Mouse (Mus musculus) forebrain, embryonic 10.5 days (tissue): ENCODE data around the gene Lcn9. TPM values are rescaled to one million over a fixed set of nuclear protein-coding genes. Genes with fewer than 3 reads are reported as not detected.

Experiments used
- DNase-seq: peaks from one replicate; pipeline ENCODE4 v3.0.0-alpha.2; 2017; ENCODE audit warnings: low spot score; ENCODE audit errors: extremely low spot score
- H3K27ac ChIP-seq: fragments of 300-500 bp; sonication (generic); 2 replicates; pipeline ENCODE4 v1.5.1; 2016; ENCODE audit warnings: mild to moderate bottlenecking
- H3K27me3 ChIP-seq: fragments of 300-500 bp; sonication (generic); 2 replicates; pipeline ENCODE4 v1.6.1; 2016; ENCODE audit warnings: mild to moderate bottlenecking; ENCODE audit not compliant: poor library complexity, severe bottlenecking
- H3K36me3 ChIP-seq: fragments of 300-500 bp; sonication (generic); replicated peaks from 2 replicates; pipeline ENCODE4 v1.6.1; 2016; ENCODE audit warnings: mild to moderate bottlenecking, moderate library complexity
- H3K4me1 ChIP-seq: fragments of 300-500 bp; sonication (generic); 2 replicates; pipeline ENCODE4 v1.6.1; 2016
- H3K4me3 ChIP-seq: fragments of 300-500 bp; sonication (generic); 2 replicates; pipeline ENCODE4 v1.5.1; 2016; ENCODE audit warnings: mild to moderate bottlenecking, moderate library complexity
- H3K9me3 ChIP-seq: fragments of 300-500 bp; sonication (generic); 2 replicates; pipeline ENCODE4 v1.6.1; 2016; ENCODE audit warnings: mild to moderate bottlenecking, moderate library complexity
- WGBS: fragments of 180-500 bp; shearing (Covaris S2); methylation state at CpG from one replicate; pipeline ENCODE4 v1.1.7; 2016; 5-methylcytosine and 5-hydroxymethylcytosine counted together
- polyA plus RNA-seq: library from polyadenylated mRNA; unstranded; fragments of >200 nt; fragmentation: Nextera tagmentation; extraction: Ambion mirVana; gene quantifications from 2 replicates; pipeline ENCODE4 v1.2.1, GENCODE M21; 2016

Lcn9 gene
- polyA plus RNA-seq: not detected in 2 replicates

GRCm38 (mm10) chr2:25822806-25823205 lies at the start of gene Lcn9:
Lcn9 (plus strand) TSS chr2:25823153.
- no peak within 1 kb of the TSS for H3K27ac ChIP-seq
- no peaks in the 10 kb centered on the region for H3K4me1 ChIP-seq
- DNase-seq: no peak
- H3K4me3 ChIP-seq: no peak within 1 kb of the TSS
- H3K27me3 ChIP-seq: no peaks in the 10 kb centered on the region
- WGBS: 88% methylated on average over 1 of the region's 1 CpGs
- H3K36me3 ChIP-seq: no peaks in the 10 kb centered on the region
- no peaks in the 10 kb centered on the region for H3K9me3 ChIP-seq

GRCm38 (mm10) chr2:25773507-25773906 lies 49.4 kb upstream of the Lcn9 start:
- DNase-seq: no peak
- Histone ChIP-seq H3K4me1 (no peaks in the 10 kb centered on the region), H3K27me3 (no peaks in the 10 kb centered on the region), H3K36me3 (no peaks in the 10 kb centered on the region), H3K9me3 (no peaks in the 10 kb centered on the region), H3K4me3 (no peak overlapping the region), H3K27ac (no peak overlapping the region)
- 89% methylated on average over 2 of the region's 2 CpGs for WGBS

- DNase-seq: no peak
- H3K4me1 ChIP-seq: no peaks in the 10 kb centered on the region
- H3K27ac ChIP-seq: no peak overlapping the region
- H3K36me3 ChIP-seq: no peaks in the 10 kb centered on the region
- H3K4me3 ChIP-seq: no peak overlapping the region
- 84% methylated on average over 2 of the region's 2 CpGs for WGBS
- H3K27me3 ChIP-seq: no peaks in the 10 kb centered on the region
- H3K9me3 ChIP-seq: no peaks in the 10 kb centered on the region
Measured at GRCm38 (mm10) chr2:25774640-25775039, 48.3 kb upstream of the Lcn9 start.

- Histone ChIP-seq H3K4me1 (no peaks in the 10 kb centered on the region), H3K4me3 (no peak overlapping the region), H3K36me3 (no peaks in the 10 kb centered on the region), H3K27ac (no peak overlapping the region), H3K9me3 (no peaks in the 10 kb centered on the region), H3K27me3 (no peaks in the 10 kb centered on the region)
- 58% methylated on average over 3 of the region's 3 CpGs for WGBS
- no peak for DNase-seq
Measured at GRCm38 (mm10) chr2:25775991-25776390, 47.0 kb upstream of the Lcn9 start.

- 93% methylated on average over 1 of the region's 1 CpGs for WGBS
- no peak within 1 kb of the TSS for H3K27ac ChIP-seq
- no peaks in the 10 kb centered on the region for H3K9me3 ChIP-seq
- no peak within 1 kb of the TSS for H3K4me3 ChIP-seq
- H3K27me3 ChIP-seq: no peaks in the 10 kb centered on the region
- no peak for DNase-seq
- H3K4me1 ChIP-seq: no peaks in the 10 kb centered on the region
- no peaks in the 10 kb centered on the region for H3K36me3 ChIP-seq
Measured at GRCm38 (mm10) chr2:25776717-25777116, 46.2 kb upstream of the Lcn9 start, which contains the start of gene Lcn11. Lcn11 (plus strand) TSS chr2:25777017.

GRCm38 (mm10) chr2:25779076-25779475 lies 43.9 kb upstream of the Lcn9 start:
- DNase-seq: no peak
- Histone ChIP-seq H3K9me3 (no peaks in the 10 kb centered on the region), H3K36me3 (no peaks in the 10 kb centered on the region), H3K27me3 (no peaks in the 10 kb centered on the region), H3K4me1 (no peaks in the 10 kb centered on the region), H3K4me3 (no peak overlapping the region), H3K27ac (no peak overlapping the region)
- WGBS: 93% methylated on average over 9 of the region's 9 CpGs

- 76% methylated on average over 4 of the region's 4 CpGs for WGBS
Measured at GRCm38 (mm10) chr2:25780921-25781320, 42.0 kb upstream of the Lcn9 start.

GRCm38 (mm10) chr2:25781957-25782356 lies 41.0 kb upstream of the Lcn9 start, which contains the start of gene Gm13539:
Gm13539 (plus strand) TSS chr2:25782257.
- no peak for DNase-seq
- H3K36me3 ChIP-seq: no peaks in the 10 kb centered on the region
- H3K4me3 ChIP-seq: no peak within 1 kb of the TSS
- H3K27me3 ChIP-seq: no peaks in the 10 kb centered on the region
- WGBS: 86% methylated on average over 3 of the region's 3 CpGs
- peaks cover 9% of the 10 kb centered on the region for H3K4me1 ChIP-seq
- H3K9me3 ChIP-seq: no peaks in the 10 kb centered on the region
- H3K27ac ChIP-seq: no peak within 1 kb of the TSS

More at GRCm38 (mm10) chr2:25780921-25781320, 42.0 kb upstream of the Lcn9 start:
- Histone ChIP-seq H3K27ac (no peak overlapping the region), H3K4me1 (peaks cover 2% of the 10 kb centered on the region; the same call in 1 of the 2 replicates), H3K36me3 (no peaks in the 10 kb centered on the region), H3K27me3 (no peaks in the 10 kb centered on the region), H3K4me3 (no peak overlapping the region), H3K9me3 (no peaks in the 10 kb centered on the region)
- DNase-seq: no peak

GRCm38 (mm10) chr2:25785573-25786322 lies 37.2 kb upstream of the Lcn9 start:
- Histone ChIP-seq H3K36me3 (no peaks in the 10 kb centered on the region), H3K4me1 (peaks cover 9% of the 10 kb centered on the region), H3K4me3 (no peak overlapping the region), H3K27ac (no peak overlapping the region), H3K27me3 (no peaks in the 10 kb centered on the region), H3K9me3 (no peaks in the 10 kb centered on the region)
- WGBS: 74% methylated on average over 5 of the region's 5 CpGs
- DNase-seq: no peak

GRCm38 (mm10) chr2:25789092-25789491 lies 33.9 kb upstream of the Lcn9 start:
- Histone ChIP-seq H3K27me3 (no peaks in the 10 kb centered on the region), H3K4me3 (no peak overlapping the region), H3K27ac (no peak overlapping the region), H3K9me3 (no peaks in the 10 kb centered on the region), H3K4me1 (peaks cover 9% of the 10 kb centered on the region), H3K36me3 (no peaks in the 10 kb centered on the region)
- no peak for DNase-seq
- 87% methylated on average over 3 of the region's 3 CpGs for WGBS

- no peak for DNase-seq
- Histone ChIP-seq H3K27ac (no peak overlapping the region), H3K36me3 (no peaks in the 10 kb centered on the region), H3K9me3 (no peaks in the 10 kb centered on the region), H3K4me1 (peaks cover 8% of the 10 kb centered on the region), H3K4me3 (no peak overlapping the region), H3K27me3 (no peaks in the 10 kb centered on the region)
- 51% methylated on average over 2 of the region's 2 CpGs for WGBS
Measured at GRCm38 (mm10) chr2:25797635-25798034, 25.3 kb upstream of the Lcn9 start.

- H3K27me3 ChIP-seq: no peaks in the 10 kb centered on the region
- 65% methylated on average over 5 of the region's 5 CpGs for WGBS
- H3K4me1 ChIP-seq: peaks cover 8% of the 10 kb centered on the region
- H3K36me3 ChIP-seq: no peaks in the 10 kb centered on the region
- no peak overlapping the region for H3K27ac ChIP-seq
- no peak overlapping the region for H3K4me3 ChIP-seq
- no peak for DNase-seq
- H3K9me3 ChIP-seq: no peaks in the 10 kb centered on the region
Measured at GRCm38 (mm10) chr2:25798065-25798464, 24.9 kb upstream of the Lcn9 start.

- no peaks in the 10 kb centered on the region for H3K27me3 ChIP-seq
- no peak for DNase-seq
- no peaks in the 10 kb centered on the region for H3K36me3 ChIP-seq
- no peaks in the 10 kb centered on the region for H3K9me3 ChIP-seq
- WGBS: 77% methylated on average over 2 of the region's 2 CpGs
- no peak overlapping the region for H3K4me3 ChIP-seq
- no peaks in the 10 kb centered on the region for H3K4me1 ChIP-seq
- H3K27ac ChIP-seq: no peak overlapping the region
Measured at GRCm38 (mm10) chr2:25811711-25812110, 11.2 kb upstream of the Lcn9 start.
